Mouse (Mus musculus): ENCODE data around the gene Gpr142.

Gene Gpr142

DNA sequence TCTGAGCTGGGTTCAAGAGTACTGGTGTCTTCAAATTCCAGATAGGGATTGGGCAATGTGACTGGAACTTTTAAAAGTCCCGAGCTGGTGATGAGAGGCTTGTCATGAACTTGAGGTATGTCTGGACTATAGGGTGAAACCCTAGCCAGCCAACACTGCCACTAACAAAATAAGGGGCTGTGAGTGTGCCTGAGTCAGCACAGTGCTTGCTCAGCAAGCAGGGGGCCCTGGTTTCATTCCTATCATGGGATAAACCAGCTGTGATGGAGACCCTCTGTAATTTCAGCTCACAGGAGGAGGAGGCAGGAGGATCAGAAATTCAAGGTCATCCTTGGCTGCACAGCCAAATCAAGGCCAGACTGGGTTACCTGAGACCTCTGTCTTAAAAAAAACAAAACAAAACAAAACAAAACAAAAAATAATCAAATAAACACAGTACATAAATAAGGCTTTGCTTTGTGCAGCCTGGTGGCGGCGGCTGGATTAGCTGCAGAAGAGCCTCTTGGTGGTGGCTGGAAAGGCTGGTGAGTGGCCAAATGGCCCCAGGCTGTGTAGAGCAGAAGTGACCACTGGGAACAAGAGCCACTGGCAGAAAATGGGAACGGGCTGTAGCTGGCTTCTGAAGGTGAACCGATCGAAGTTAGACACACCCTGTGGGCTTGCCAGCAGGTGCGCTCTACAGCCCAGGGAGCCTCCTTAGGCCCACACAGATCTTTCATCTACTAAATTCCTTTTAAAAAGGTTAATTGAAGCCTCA, 45.9 kb downstream of the Gpr142 start:
- no peak for DNase-seq (ENCODE audit: low spot score in 2 of 2)

GRCm38 (mm10) chr11:114846336-114846735, 47.6 kb downstream of the Gpr142 start:
- DNase-seq (ENCODE audit: low spot score in 2 of 2) = no peak

DNA sequence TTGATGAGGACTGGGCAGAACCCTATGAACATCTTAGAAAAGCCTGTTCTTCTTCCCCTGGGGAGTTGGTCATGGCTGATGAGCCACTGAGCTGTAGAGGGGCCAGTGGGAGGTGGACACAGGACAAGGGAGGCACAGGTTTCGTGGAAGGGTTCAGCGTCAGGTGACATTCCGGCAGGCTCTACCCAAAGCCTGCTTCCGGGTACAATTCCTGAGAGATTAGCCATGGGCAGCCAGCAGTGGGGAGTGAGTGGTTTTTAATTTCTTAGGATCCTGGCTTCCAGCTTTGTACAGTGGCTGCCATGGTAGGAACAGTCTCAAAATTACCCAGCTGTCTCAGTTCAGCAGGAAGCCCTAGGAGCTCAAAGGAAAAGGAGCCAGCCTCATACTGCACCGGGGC, 48.3 kb downstream of the Gpr142 start:
- no peak for DNase-seq (ENCODE audit: low spot score in 2 of 2)

GRCm38 (mm10) chr11:114849572-114849971, 50.8 kb downstream of the Gpr142 start:
- no peak for DNase-seq (ENCODE audit: low spot score in 2 of 2)

- no peak for DNase-seq (ENCODE audit: low spot score in 2 of 2)
Measured at GRCm38 (mm10) chr11:114850066-114850451, 51.3 kb downstream of the Gpr142 start.

- no peak for DNase-seq (ENCODE audit: low spot score in 2 of 2)
Measured at GRCm38 (mm10) chr11:114850452-114851268, 51.9 kb downstream of the Gpr142 start, which contains the start of gene Gprc5c. Gene Gprc5c, plus strand, starts transcription at chr11:114851152.

- no peak for DNase-seq (ENCODE audit: low spot score in 2 of 2)
Measured at GRCm38 (mm10) chr11:114851269-114851607, 52.5 kb downstream of the Gpr142 start.

DNA sequence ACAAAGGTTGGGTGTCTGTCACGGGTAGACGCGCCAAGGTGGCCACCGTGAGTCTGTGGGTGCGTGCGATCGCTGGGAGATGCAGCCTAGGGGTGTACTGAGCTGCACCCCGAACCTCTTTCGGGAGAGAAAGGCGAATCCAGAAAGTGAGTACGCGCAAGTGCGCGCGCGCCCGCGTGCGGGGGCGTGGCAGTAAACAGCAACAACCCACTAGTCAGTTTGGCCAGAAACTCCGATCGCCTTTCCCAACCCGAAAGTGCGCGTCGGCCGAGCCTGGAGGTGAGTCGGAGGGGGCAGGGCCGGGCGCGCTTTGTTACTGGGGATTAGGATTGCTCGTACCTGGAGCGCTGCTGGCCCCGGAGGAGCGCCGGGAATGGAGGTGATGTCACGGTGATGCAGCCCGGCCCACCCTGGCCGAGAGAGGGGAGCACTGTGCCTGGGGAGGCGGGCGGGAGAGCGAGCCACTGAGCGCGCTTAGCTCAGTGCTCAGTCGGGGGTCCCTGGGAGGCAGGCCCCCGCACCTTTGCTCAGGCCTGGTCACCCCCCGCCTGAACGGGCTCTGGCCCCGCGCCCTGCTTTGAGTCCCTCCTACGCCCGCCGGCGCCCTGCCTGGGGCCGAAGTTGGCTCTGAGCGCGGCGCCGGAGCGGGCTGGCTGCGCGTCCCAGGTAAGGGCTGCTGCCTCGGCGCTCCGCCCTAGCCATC, 53.0 kb downstream of the Gpr142 start:
- peak in 1 of 2 experiments; percentile 46 for DNase-seq (ENCODE audit: low spot score in 2 of 2)

DNA sequence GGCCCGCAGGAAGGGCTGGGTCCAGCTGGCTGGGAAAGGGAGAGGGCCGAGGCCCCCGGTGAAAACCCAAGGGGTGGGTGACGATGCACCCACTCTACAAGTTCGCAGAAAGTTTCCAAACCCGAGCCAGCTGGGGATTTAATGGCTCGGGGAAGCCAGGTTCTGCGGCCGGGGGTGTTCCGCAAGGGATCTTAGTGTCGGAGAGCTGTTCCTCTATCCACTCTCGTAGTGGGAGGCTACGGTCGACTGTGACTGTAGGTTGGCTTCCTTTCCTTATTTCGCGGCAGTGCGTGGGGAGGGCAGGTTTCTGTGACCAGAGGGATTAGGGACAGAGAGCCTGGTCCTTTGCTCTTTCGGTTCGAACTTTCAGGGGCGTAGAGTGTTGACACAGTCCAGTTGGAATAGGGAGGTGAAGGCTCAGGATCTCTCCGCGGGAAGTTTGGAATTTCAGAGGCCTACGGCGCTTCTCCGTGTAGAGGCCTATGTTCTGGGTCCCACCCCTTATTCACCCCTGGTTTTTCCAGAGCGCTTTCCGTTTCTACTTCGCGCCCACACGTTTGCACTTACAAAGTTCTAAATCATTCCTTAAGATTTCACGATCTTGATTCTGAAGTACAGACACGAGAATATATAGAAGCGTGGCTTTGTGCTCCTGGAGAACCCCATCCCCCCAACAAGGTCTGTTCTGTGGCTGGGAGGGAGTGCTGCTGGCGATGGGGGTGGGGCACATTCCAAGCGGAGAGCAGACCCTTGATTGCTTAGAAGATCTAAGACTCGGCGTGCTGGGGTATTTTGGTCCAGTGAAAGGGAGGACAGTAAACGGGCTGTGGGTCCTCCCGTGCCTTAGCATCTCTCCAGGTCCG, 53.8 kb downstream of the Gpr142 start:
- DNase-seq (ENCODE audit: low spot score in 2 of 2) = no peak

GRCm38 (mm10) chr11:114853174-114853838, 54.6 kb downstream of the Gpr142 start:
- DNase-seq (ENCODE audit: low spot score in 2 of 2) = no peak

DNA sequence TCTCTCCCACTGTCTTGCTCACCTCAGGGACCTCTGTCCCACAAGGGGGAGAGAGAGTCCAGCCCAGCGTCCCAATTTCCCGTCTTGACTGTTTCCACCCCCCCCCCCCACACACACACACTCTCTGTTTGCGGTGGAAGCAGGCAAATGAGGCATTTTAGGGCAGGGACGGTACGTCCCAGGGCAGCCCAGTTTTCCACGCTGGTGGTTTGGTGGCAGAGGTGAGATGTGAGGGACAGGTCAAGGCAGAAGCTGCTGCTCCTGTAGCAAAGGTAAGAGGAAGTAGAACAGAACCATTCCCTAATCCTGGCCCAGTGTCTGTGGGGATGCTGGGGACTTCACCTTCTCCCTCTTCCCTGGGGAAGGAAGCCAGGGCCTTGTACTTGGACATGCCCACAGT, 55.9 kb downstream of the Gpr142 start:
- DNase-seq (ENCODE audit: low spot score in 2 of 2) = no peak

DNA sequence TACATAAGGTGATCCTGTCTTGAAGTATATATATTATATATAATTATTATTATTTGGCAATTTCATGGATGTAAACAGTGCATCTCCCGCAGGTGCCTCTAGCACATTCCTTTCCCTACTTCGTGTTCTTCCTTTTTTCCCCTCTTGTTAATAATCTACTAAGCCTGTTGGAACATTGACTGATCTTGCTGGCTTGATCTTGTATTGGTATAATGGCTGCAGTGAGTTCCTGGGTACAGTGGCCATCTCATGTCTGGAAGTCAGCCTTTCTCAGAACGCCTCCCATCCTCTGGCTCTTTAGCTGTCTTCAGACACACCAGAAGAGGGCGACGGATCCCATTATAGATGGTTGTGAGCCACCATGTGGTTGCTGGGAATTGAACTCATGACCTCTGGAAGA, 57.4 kb downstream of the Gpr142 start:
- no peak for DNase-seq (ENCODE audit: low spot score in 2 of 2)

Data from spleen, postnatal 10 days (tissue).